Mouse (Mus musculus) cerebellum, adult 8-10 months (tissue): ENCODE results near the gene Svs5.
A peak's percentile ranks its signal among the peaks of the same experiment; 100 is the strongest.
"Not testable (repeated sequence)": the region's sequence is repeated elsewhere in the genome, so short reads cannot be mapped to it uniquely, and the experiment has no call there.

ENCODE experiments used
- DNase-seq: peaks from one replicate; pipeline ENCODE4 v3.0.0; 2022

Svs5 gene

GRCm38 (mm10) chr2:164332440-164332839 lies at the start of gene Svs5:
Svs5 (plus strand) TSS chr2:164332740.
- DNase-seq = not testable (repeated sequence)

GRCm38 (mm10) chr2:164288968-164289367 lies 43.6 kb upstream of the Svs5 start, which contains the start of gene Svs3a:
Svs3a (plus strand) TSS chr2:164289268.
- not testable (repeated sequence) for DNase-seq

- no peak for DNase-seq
Observed at GRCm38 (mm10) chr2:164312599-164312998, 19.9 kb upstream of the Svs5 start.

- DNase-seq = not testable (repeated sequence)
Observed at GRCm38 (mm10) chr2:164315460-164315859, 17.1 kb upstream of the Svs5 start.

- not testable (repeated sequence) for DNase-seq
Observed at GRCm38 (mm10) chr2:164316451-164316850, 16.1 kb upstream of the Svs5 start, which contains the start of gene Svs6. Svs6 (plus strand) TSS chr2:164316751.

- DNase-seq = no peak
Observed at GRCm38 (mm10) chr2:164320983-164321382, 11.6 kb upstream of the Svs5 start.

- DNase-seq = not testable (repeated sequence)
Observed at GRCm38 (mm10) chr2:164343732-164344131, 11.2 kb downstream of the Svs5 start.

- not testable (repeated sequence) for DNase-seq
Observed at GRCm38 (mm10) chr2:164347697-164348096, 15.2 kb downstream of the Svs5 start.

- DNase-seq = peak; percentile 3
Observed at GRCm38 (mm10) chr2:164348980-164349379, 16.4 kb downstream of the Svs5 start.

GRCm38 (mm10) chr2:164352697-164353096 lies 20.2 kb downstream of the Svs5 start:
- DNase-seq = no peak

GRCm38 (mm10) chr2:164353356-164353755 lies 20.8 kb downstream of the Svs5 start:
- no peak for DNase-seq

GRCm38 (mm10) chr2:164356177-164356967 lies 23.8 kb downstream of the Svs5 start:
- DNase-seq = no peak

GRCm38 (mm10) chr2:164358373-164358772 lies 25.8 kb downstream of the Svs5 start:
- no peak for DNase-seq

- no peak for DNase-seq
Observed at GRCm38 (mm10) chr2:164359031-164359430, 26.5 kb downstream of the Svs5 start.

GRCm38 (mm10) chr2:164359668-164360067 lies 27.1 kb downstream of the Svs5 start:
- DNase-seq = no peak

GRCm38 (mm10) chr2:164360974-164361657 lies 28.6 kb downstream of the Svs5 start:
- DNase-seq = no peak

GRCm38 (mm10) chr2:164366947-164367346 lies 34.4 kb downstream of the Svs5 start:
- DNase-seq = no peak

- no peak for DNase-seq
Observed at GRCm38 (mm10) chr2:164368620-164369105, 36.1 kb downstream of the Svs5 start.

- DNase-seq = no peak
Observed at GRCm38 (mm10) chr2:164371371-164371770, 38.8 kb downstream of the Svs5 start.

- no peak for DNase-seq
Observed at GRCm38 (mm10) chr2:164372408-164373053, 40.0 kb downstream of the Svs5 start.

- no peak for DNase-seq
Observed at GRCm38 (mm10) chr2:164373187-164373586, 40.6 kb downstream of the Svs5 start.

GRCm38 (mm10) chr2:164377478-164378426 lies 45.2 kb downstream of the Svs5 start:
- DNase-seq = no peak
